10 mouse cellular contexts compared by ENCODE assay signal in genomic region chr2:93262291-93263285, GRCm38 (mm10).
DNase-seq lines count a peak whose midpoint lies in the region; ATAC-seq lines count a peak whose summit lies in the region.
"Had no signal": no experiment of that assay in that cellular context is flagged by ENCODE, and none has a peak within 500 bp of the region (broad histone marks: within the 10 kb centered on the region; RNA-seq: fewer than 3 reads in every experiment).

No protein-coding gene starts in this region.

- H3K9ac ChIP-seq in forebrain, embryonic 11.5 days (ENCODE audit: low read length) = no peak overlapping the region
- H3K9ac ChIP-seq in forebrain, embryonic 15.5 days (replicated peaks) = no peak overlapping the region
- H3K9ac ChIP-seq in forebrain, embryonic 13.5 days = no peak overlapping the region
- H3K9ac ChIP-seq: midbrain, embryonic 15.5 days had no signal

- H3K4me1 ChIP-seq in forebrain, embryonic 10.5 days = peaks cover 63% of the 10 kb centered on the region
- peaks cover 12% of the 10 kb centered on the region; the same call in 1 of the 2 replicates for H3K4me1 ChIP-seq in forebrain, embryonic 11.5 days (replicated peaks; ENCODE audit: control insufficient read depth, insufficient read depth, low read length)
- peaks cover 30% of the 10 kb centered on the region for H3K4me1 ChIP-seq in forebrain, embryonic 15.5 days
- peaks cover 41% of the 10 kb centered on the region for H3K4me1 ChIP-seq in forebrain, embryonic 13.5 days

- peaks cover 11% of the 10 kb centered on the region; the same call in 1 of the 2 replicates for H3K27me3 ChIP-seq in forebrain, embryonic 10.5 days (ENCODE audit: poor library complexity, severe bottlenecking)
- H3K27me3 ChIP-seq in forebrain, embryonic 11.5 days (ENCODE audit: control insufficient read depth, insufficient read depth, low read length) = no peaks in the 10 kb centered on the region
- H3K27me3 ChIP-seq in forebrain, embryonic 15.5 days = no peaks in the 10 kb centered on the region
- H3K27me3 ChIP-seq in forebrain, embryonic 13.5 days = no peaks in the 10 kb centered on the region
- H3K27me3 ChIP-seq: midbrain, embryonic 15.5 days had no signal

- H3K4me3 ChIP-seq in forebrain, embryonic 10.5 days = no peak overlapping the region
- no peak overlapping the region for H3K4me3 ChIP-seq in forebrain, embryonic 11.5 days (ENCODE audit: low read depth, low read length)
- H3K4me3 ChIP-seq in forebrain, embryonic 15.5 days = no peak overlapping the region
- no peak overlapping the region for H3K4me3 ChIP-seq in forebrain, embryonic 13.5 days
- H3K4me3 ChIP-seq: left cerebral cortex, adult 2 months; midbrain, embryonic 15.5 days had no signal

- H3K36me3 ChIP-seq in forebrain, embryonic 10.5 days (replicated peaks) = peaks cover 8% of the 10 kb centered on the region; the same call in 1 of the 2 replicates
- no peaks in the 10 kb centered on the region for H3K36me3 ChIP-seq in forebrain, embryonic 11.5 days (ENCODE audit: control insufficient read depth, insufficient read depth, low read length)
- no peaks in the 10 kb centered on the region for H3K36me3 ChIP-seq in forebrain, embryonic 15.5 days
- H3K36me3 ChIP-seq in forebrain, embryonic 13.5 days (ENCODE audit: poor library complexity, severe bottlenecking) = no peaks in the 10 kb centered on the region
- H3K36me3 ChIP-seq: midbrain, embryonic 15.5 days had no signal

- no peak for ATAC-seq in forebrain, embryonic 11.5 days (replicated peaks; ENCODE audit: low FRiP score)
- no peak for ATAC-seq in forebrain, embryonic 15.5 days (replicated peaks)
- no peak for ATAC-seq in forebrain, embryonic 13.5 days
- ATAC-seq: midbrain, embryonic 15.5 days had no signal

- peak overlapping the region; percentile 66 for H3K27ac ChIP-seq in forebrain, embryonic 10.5 days
- H3K27ac ChIP-seq in forebrain, embryonic 11.5 days (ENCODE audit: low read depth, low read length) = no peak overlapping the region
- H3K27ac ChIP-seq in forebrain, embryonic 15.5 days (replicated peaks) = no peak overlapping the region
- no peak overlapping the region for H3K27ac ChIP-seq in forebrain, embryonic 13.5 days
- H3K27ac ChIP-seq: left cerebral cortex, adult 2 months; midbrain, embryonic 15.5 days had no signal

- no peak overlapping the region for H3K4me2 ChIP-seq in forebrain, embryonic 11.5 days (ENCODE audit: low read depth, low read length, severe bottlenecking)
- H3K4me2 ChIP-seq in forebrain, embryonic 15.5 days (replicated peaks) = no peak overlapping the region
- H3K4me2 ChIP-seq in forebrain, embryonic 13.5 days = no peak overlapping the region
- H3K4me2 ChIP-seq: midbrain, embryonic 15.5 days had no signal

- no peaks in the 10 kb centered on the region for H3K9me3 ChIP-seq in forebrain, embryonic 10.5 days
- no peaks in the 10 kb centered on the region for H3K9me3 ChIP-seq in forebrain, embryonic 11.5 days (ENCODE audit: control insufficient read depth, low read length)
- no peaks in the 10 kb centered on the region for H3K9me3 ChIP-seq in forebrain, embryonic 15.5 days
- H3K9me3 ChIP-seq in forebrain, embryonic 13.5 days (replicated peaks) = no peaks in the 10 kb centered on the region
- H3K9me3 ChIP-seq: midbrain, embryonic 15.5 days had no signal

- DNase-seq in forebrain, embryonic 10.5 days (ENCODE audit: extremely low spot score, low spot score) = no peak
- DNase-seq in forebrain, embryonic 11.5 days (ENCODE audit: low spot score) = no peak
- DNase-seq in 3T3-L1 (ENCODE audit: low read depth, low spot score) = peak; percentile 35
- peak; percentile 62 for DNase-seq in heart, adult 8-10 months (ENCODE audit: low spot score)
- DNase-seq in kidney, postnatal 36 days = peak; percentile 73 to 83
- DNase-seq in spleen, adult 12 weeks (ENCODE audit: low spot score) = no peak

- WGBS in forebrain, embryonic 10.5 days = 83% methylated on average over 5 of the region's 5 CpGs
- 79% methylated on average over 5 of the region's 5 CpGs for WGBS in forebrain, embryonic 11.5 days
- 78% methylated on average over 5 of the region's 5 CpGs for WGBS in forebrain, embryonic 15.5 days
- 76% methylated on average over 5 of the region's 5 CpGs for WGBS in forebrain, embryonic 13.5 days

Comparison
In these comparisons a context has a peak if more than half of its experiments do, and no peak if none do; other contexts are left out.
1. DNase-seq: peak in 3T3-L1 (single experiment), heart, adult 8-10 months (single experiment) and kidney, postnatal 36 days (2 of 2); none in forebrain, embryonic 10.5 days (single experiment), forebrain, embryonic 11.5 days (single experiment) and spleen, adult 12 weeks (single experiment).